Mouse (Mus musculus) B cell, adult (primary cell): ENCODE measurements around the gene Tex35. TPM values are rescaled to one million over a fixed set of nuclear protein-coding genes. Genes with fewer than 3 reads are reported as not detected.

ENCODE experiments used
- total RNA-seq: library from RNA; stranded (reverse); gene quantifications from 4 replicates; pipeline ENCODE4 v1.2.4, GENCODE M21; 2023; ENCODE audit not compliant: inconsistent age

Tex35 gene
- not detected in 4 replicates for total RNA-seq

GRCm38 (mm10) chr1:157108580-157108979 is at the start of gene Tex35:
Gene Tex35, minus strand, starts transcription at chr1:157108680.

Other genes with a start within 250 kb of the Tex35 start
- gene Ralgps2, start 169.1 kb downstream of the Tex35 start, total RNA-seq: 885 to 959 TPM (median 928 TPM) in 4 replicates